Mouse (Mus musculus): ENCODE data around the gene Eprs. TPM values are rescaled to one million over a fixed set of nuclear protein-coding genes. Genes with fewer than 3 reads are reported as not detected.

The Eprs gene
- polyA plus RNA-seq, 1 experiment from 2014 or later: 157 TPM

DNA sequence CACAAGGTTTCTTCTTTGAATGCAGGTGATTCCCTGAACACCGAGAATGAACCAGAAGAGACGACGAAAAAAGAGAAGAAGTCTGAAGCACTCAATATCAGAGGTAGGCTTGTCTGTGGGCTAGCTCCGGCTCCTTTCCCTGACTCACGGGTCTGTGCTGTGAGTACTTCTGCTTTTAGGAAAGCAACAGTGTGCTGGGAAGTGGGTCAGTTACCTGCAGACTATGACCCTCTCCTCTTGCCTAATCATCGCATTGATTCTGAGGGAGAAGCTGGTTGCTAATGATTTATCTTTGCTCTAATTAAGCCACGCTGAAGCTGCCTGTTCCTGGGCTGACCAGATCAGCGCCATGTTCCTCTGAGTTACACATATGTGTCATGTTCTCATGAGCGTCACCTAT lies 93.5 kb downstream of the Eprs start:
- Histone ChIP-seq H3K4me3 (no peak overlapping the region), H3K4me1 (peaks cover 19% of the 10 kb centered on the region), H3K9me3 (replicated peaks) (no peaks in the 10 kb centered on the region), H3K27ac (replicated peaks) (no peak overlapping the region), H3K27me3 (ENCODE audit: low read depth, poor library complexity, severe bottlenecking) (peaks cover 47% of the 10 kb centered on the region), H3K36me3 (no peaks in the 10 kb centered on the region)
- no peak for DNase-seq (ENCODE audit: low spot score)
- 82% methylated on average over 9 of the region's 9 CpGs for WGBS

DNA sequence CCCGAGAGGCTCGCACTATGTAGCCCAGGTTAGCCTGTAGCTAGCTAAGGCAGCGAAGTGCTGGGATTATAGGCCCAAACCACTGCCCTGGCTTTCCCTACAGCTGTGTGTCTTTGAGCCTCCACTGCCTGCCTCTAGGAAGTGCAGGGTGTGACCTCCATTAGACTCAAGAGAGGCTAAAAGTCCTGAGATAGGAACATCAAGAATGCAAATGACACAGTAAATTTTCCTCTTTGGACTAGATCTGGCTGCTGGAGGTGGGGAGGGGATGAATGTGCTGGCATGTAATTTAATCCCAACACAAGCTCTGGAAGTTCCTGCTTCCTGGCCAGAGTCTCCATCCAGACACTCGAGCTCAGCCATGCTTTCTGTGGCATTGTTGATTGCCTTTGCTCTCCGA lies 97.3 kb downstream of the Eprs start:
- no peak for DNase-seq (ENCODE audit: low spot score)
- H3K36me3 ChIP-seq: no peaks in the 10 kb centered on the region
- no peaks in the 10 kb centered on the region for H3K9me3 ChIP-seq (replicated peaks)
- no peak overlapping the region for H3K4me3 ChIP-seq
- no peak overlapping the region for H3K27ac ChIP-seq (replicated peaks)
- 93% methylated on average over 5 of the region's 5 CpGs for WGBS
- H3K4me1 ChIP-seq: peaks cover 17% of the 10 kb centered on the region
- H3K27me3 ChIP-seq (ENCODE audit: low read depth, poor library complexity, severe bottlenecking): peaks cover 25% of the 10 kb centered on the region

DNA sequence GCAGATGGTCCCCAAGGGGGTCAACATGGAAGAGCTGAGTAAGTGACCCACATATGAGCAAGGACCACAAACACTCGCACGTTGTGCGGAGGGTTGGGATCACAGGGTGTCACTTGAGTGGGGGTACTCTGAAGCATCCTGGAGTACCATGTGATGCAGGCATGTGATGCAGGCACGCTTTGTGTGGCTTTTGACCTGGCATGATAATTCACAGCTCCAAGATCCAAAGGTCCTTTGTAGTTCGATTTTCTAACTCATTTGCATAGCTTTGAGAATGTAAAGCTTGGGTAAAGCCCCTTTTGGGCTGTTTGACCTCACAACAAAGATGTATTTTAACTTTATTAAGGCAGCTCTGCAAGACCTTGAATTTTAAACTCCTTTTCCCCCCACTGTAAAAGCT lies 100.0 kb downstream of the Eprs start:
- Histone ChIP-seq H3K36me3 (no peaks in the 10 kb centered on the region), H3K27me3 (ENCODE audit: low read depth, poor library complexity, severe bottlenecking) (no peaks in the 10 kb centered on the region), H3K4me1 (peaks cover 8% of the 10 kb centered on the region), H3K9me3 (replicated peaks) (no peaks in the 10 kb centered on the region), H3K27ac (replicated peaks) (no peak overlapping the region), H3K4me3 (no peak overlapping the region)
- WGBS: 81% methylated on average over 5 of the region's 5 CpGs
- no peak for DNase-seq (ENCODE audit: low spot score)

DNA sequence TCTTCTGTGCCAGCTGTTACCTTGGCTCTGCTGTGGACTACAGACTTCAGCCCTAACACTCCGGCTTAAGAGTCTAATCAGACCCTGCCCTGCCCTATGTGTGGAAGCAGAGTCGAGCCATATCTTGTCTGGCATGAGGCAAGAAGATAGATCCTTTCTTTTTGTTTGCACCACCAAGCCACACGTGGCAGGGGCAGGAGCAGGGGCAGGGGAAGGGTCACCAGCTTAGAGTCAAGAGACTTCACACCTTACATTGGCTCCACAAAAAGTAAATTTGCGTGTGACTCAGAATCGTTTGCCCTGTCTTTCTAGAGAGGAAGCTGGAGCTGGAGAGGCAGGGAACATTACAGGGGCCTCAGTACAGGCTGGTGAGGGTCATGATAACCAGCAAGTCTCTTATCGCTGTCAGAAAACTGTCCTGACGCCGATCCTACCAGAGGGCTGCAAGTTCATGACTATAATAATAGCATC lies 106.7 kb downstream of the Eprs start:
- no peak for DNase-seq (ENCODE audit: low spot score)
- no peak overlapping the region for H3K27ac ChIP-seq (replicated peaks)
- H3K4me1 ChIP-seq: peaks cover 6% of the 10 kb centered on the region; the same call in 1 of the 2 replicates
- 82% methylated on average over 8 of the region's 8 CpGs for WGBS
- no peaks in the 10 kb centered on the region for H3K36me3 ChIP-seq
- no peak overlapping the region for H3K4me3 ChIP-seq
- no peaks in the 10 kb centered on the region for H3K27me3 ChIP-seq (ENCODE audit: low read depth, poor library complexity, severe bottlenecking)
- H3K9me3 ChIP-seq (replicated peaks): no peaks in the 10 kb centered on the region

DNA sequence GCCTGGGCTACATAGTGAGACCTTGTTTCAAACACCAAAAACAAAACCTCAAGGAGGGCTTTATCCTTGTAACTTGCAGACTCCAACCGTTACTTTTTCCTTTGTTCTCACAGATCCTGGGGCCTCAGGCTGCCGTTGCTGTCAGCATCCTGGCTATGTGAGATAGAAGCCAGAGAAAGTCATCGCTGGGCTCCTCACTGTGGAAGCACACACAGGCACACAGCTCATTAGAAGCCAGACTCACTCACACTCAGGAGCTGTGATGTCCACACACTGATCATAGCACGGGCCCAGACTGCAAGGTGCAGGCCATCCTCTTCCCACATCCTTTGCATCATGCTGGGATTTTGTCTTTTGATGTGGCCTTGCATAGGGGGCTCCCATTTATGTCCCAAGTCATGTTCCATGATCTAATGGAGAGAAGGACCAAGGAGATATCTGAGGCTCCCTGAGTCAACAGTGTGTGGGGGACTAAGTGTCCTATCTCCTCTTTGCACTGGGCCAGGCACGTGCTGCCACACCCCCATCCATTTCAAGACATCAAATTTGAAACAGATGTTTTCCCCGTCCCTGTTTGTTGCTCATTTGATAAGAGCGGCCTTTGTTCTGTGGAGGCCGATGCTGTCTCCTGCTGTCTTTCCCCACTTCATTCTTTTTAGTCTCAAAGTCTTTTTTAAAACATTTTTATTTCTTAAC lies 109.3 kb downstream of the Eprs start:
- DNase-seq (ENCODE audit: low spot score): no peak
- H3K27me3 ChIP-seq (ENCODE audit: low read depth, poor library complexity, severe bottlenecking): no peaks in the 10 kb centered on the region
- WGBS: 59% methylated on average over 8 of the region's 8 CpGs
- no peaks in the 10 kb centered on the region for H3K36me3 ChIP-seq
- peaks cover 6% of the 10 kb centered on the region; the same call in 1 of the 2 replicates for H3K4me1 ChIP-seq
- no peak overlapping the region for H3K4me3 ChIP-seq
- 0 out of 2 replicates have a peak overlapping the region, but pooled peaks have one; percentile 58 for H3K27ac ChIP-seq (replicated peaks)
- no peaks in the 10 kb centered on the region for H3K9me3 ChIP-seq (replicated peaks)

DNA sequence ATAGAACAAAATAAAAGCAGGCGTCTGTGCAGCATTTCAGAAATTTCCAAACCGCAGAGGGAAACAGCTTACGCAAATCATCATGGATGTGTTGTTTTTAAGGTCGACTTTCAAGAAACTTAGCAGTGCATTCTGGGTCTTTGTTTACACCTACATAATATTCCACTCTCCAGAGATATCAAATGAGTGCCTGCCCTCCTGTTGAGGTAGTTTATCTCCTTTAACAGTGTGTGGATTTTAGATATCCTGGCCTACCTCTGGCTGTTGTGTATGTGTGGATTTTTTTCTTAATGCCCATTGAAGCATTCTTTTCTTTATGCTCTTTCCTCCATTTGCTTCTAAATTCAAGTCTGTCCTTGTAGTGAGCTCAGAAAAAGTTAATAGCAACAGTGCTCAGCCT lies 109.9 kb downstream of the Eprs start:
- Histone ChIP-seq H3K4me1 (peaks cover 6% of the 10 kb centered on the region; the same call in 1 of the 2 replicates), H3K9me3 (replicated peaks) (no peaks in the 10 kb centered on the region), H3K36me3 (no peaks in the 10 kb centered on the region), H3K27me3 (ENCODE audit: low read depth, poor library complexity, severe bottlenecking) (no peaks in the 10 kb centered on the region), H3K27ac (replicated peaks) (no peak overlapping the region), H3K4me3 (no peak overlapping the region)
- no peak for DNase-seq (ENCODE audit: low spot score)
- 86% methylated on average over 4 of the region's 4 CpGs for WGBS

DNA sequence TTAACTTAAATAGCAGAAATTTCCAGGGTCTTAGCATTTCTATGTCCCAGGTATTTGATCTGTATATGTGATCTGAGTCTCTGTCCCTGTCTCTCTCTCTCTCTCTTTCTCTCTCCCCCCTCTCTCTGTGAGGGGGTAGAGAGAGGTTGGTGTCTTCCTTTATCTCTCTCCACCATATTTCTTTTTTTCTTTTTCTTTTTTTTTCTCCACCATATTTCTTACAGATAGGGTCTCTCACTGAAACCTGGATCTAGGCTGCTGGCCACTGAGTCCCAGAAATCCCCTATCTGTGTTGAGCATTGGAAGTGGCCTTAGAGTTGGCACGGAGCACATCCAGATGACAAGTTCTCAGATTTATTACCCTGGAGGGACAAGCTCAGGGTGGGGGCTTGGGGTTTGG lies 110.6 kb downstream of the Eprs start:
- DNase-seq (ENCODE audit: low spot score): no peak
- Histone ChIP-seq H3K4me1 (peaks cover 6% of the 10 kb centered on the region; the same call in 1 of the 2 replicates), H3K4me3 (no peak overlapping the region), H3K27ac (replicated peaks) (no peak overlapping the region), H3K27me3 (ENCODE audit: low read depth, poor library complexity, severe bottlenecking) (no peaks in the 10 kb centered on the region), H3K36me3 (no peaks in the 10 kb centered on the region), H3K9me3 (replicated peaks) (no peaks in the 10 kb centered on the region)
- 87% methylated on average over 1 of the region's 1 CpGs for WGBS

MicroRNA genes within 50 kb of the gene (microRNA counts, 519-probe panel; counts per million panel counts)
- not detected for microRNA mmu-miR-194

Small RNAs within 50 kb of the gene (microRNA-seq; reads per million reads assigned to microRNA genes)
- gene Mir194-1: 0.90 reads per million
- gene Mir215: not detected

Other genes starting within 250 kb of the Eprs start
- 19.5 and 21.4 TPM in 2 replicates for gene Rab3gap2, start 158.9 kb upstream of the Eprs start, polyA plus RNA-seq (2016; fragmentation: Nextera tagmentation; extraction: Ambion mirVana)
- gene Iars2, start 33.6 kb upstream of the Eprs start, polyA plus RNA-seq (2016; fragmentation: Nextera tagmentation; extraction: Ambion mirVana): 25.0 and 25.7 TPM in 2 replicates
- 30.7 and 31.8 TPM in 2 replicates for gene Bpnt1, start 30.9 kb upstream of the Eprs start, polyA plus RNA-seq (2016; fragmentation: Nextera tagmentation; extraction: Ambion mirVana)
- gene Slc30a10, start 91.8 kb downstream of the Eprs start, polyA plus RNA-seq (2016; fragmentation: Nextera tagmentation; extraction: Ambion mirVana): 1.3 and 1.4 TPM in 2 replicates

Data from midbrain, embryonic 10.5 days (tissue).